Mouse (Mus musculus) megakaryocyte, embryonic 14.5 days (primary cell): Measurements from ENCODE around the gene Gprasp1. TPM values are rescaled to one million over a fixed set of nuclear protein-coding genes. Genes with fewer than 3 reads are reported as not detected.
"Not testable (repeated sequence)": the region's sequence is repeated elsewhere in the genome, so short reads cannot be mapped to it uniquely, and the experiment has no call there.

Source experiments
- H3K27me3 ChIP-seq: replicated peaks from 2 replicates; pipeline ENCODE3; 2012; ENCODE audit warnings: inconsistent platforms
- H3K36me3 ChIP-seq: replicated peaks from 2 replicates; pipeline ENCODE3; 2012; ENCODE audit warnings: low read length, inconsistent platforms, mixed read lengths
- H3K4me1 ChIP-seq: 2 replicates; pipeline ENCODE4 v1.6.1; 2012; ENCODE audit warnings: inconsistent platforms
- H3K4me3 ChIP-seq: replicated peaks from 2 replicates; pipeline ENCODE3; 2012; ENCODE audit warnings: moderate library complexity, mild to moderate bottlenecking, inconsistent platforms
- H3K9me3 ChIP-seq: 2 replicates; pipeline ENCODE4 v1.6.1; 2012; ENCODE audit warnings: inconsistent platforms
- FLI1 ChIP-seq: IDR thresholded peaks from 2 replicates; pipeline ENCODE4 v1.6.1; 2012; ENCODE audit warnings: low read length, inconsistent platforms, mixed read lengths
- GATA1 ChIP-seq: IDR thresholded peaks from 3 replicates; pipeline ENCODE4 v1.6.1; 2012; ENCODE audit warnings: mixed read lengths, low read length, inconsistent platforms, borderline replicate concordance
- polyA plus RNA-seq: library from polyadenylated mRNA; stranded (reverse); fragments of >175 nt; gene quantifications from 2 replicates; pipeline ENCODE4 v1.2.3, GENCODE M21; 2012; ENCODE audit warnings: low replicate concordance; ENCODE audit not compliant: insufficient read depth

The Gprasp1 gene
- polyA plus RNA-seq = 2.6 and 3.0 TPM in 2 replicates

DNA sequence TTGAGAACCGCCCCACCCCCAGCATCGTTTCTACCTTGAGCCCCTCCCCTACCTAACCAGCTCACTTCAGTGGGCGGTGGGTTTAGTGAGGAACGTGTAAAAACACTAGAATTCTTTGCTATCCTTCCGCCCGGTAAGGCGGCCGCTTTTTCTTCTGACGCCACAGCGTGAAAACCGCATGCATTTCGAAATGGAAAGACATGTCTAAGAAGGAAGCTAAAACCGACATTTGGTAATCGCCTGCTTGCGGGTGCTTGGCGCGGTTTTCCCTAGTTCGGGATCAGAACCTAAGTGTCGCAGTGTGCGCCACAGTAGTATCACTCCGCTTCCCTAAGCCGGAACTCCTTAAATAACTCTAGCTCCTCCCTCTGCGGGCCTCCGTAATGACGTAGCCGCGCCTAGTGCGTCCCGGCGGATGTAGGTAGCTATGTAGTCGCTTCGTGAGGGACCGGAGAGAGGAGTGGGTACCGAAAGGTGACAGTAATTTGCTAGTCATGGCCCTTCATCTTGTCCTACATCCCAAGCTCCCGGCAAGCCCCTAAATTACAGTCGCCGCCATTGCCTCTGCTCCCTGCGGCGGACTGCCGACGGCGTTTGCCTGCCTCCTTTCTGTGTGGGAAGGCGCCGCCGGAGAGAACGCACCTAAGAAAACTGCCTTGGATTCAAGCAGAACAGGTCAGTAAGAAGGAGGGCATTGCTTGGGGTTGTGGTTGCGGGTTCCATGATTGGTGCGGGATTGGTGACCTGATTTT is at the start of gene Gprasp1, which contains the start of gene Armcx5:
TSS of gene Gprasp1 (plus strand) at position 430 of the 752 bp plus-strand sequence.
TSS of gene Armcx5 (plus strand) at position 430 of the 752 bp plus-strand sequence.
- no peak for TF ChIP-seq FLI1
- no peak for TF ChIP-seq GATA1
- H3K4me3 ChIP-seq = peak within 1 kb of the TSS; percentile 93
- peaks cover 4% of the 10 kb centered on the region; the same call in 1 of the 2 replicates for H3K9me3 ChIP-seq
- H3K4me1 ChIP-seq = 0 out of 2 replicates have a peak, but pooled peaks cover 6% of the 10 kb centered on the region
- peaks cover 4% of the 10 kb centered on the region for H3K27me3 ChIP-seq
- H3K36me3 ChIP-seq = peaks cover 15% of the 10 kb centered on the region

DNA sequence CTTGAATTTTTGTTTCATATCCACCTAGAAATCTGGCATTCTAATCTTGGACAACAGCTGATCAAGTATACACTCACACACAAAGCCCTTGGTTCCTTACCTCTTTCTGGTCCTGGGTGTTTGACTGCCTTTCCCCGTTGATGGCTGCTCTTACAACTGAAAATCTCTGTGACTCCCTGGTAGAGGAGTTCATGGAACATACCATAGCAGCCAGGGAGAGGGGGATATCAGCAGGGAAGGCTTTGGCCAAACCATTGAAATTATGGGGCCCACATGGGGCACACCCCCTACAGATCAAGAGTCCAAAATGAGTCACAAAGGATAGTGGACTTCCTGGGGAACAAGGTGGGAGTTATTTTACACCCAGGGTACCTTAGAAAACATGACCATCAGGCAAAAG is 48.9 kb upstream of the Gprasp1 start, which contains the start of gene Tcp11x2:
TSS of gene Tcp11x2 (minus strand) at position 158 of the 400 bp plus-strand sequence.
- Histone ChIP-seq H3K27me3 (peaks cover 8% of the 10 kb centered on the region), H3K4me3 (no peak within 1 kb of the TSS), H3K4me1 (no peaks in the 10 kb centered on the region)

DNA sequence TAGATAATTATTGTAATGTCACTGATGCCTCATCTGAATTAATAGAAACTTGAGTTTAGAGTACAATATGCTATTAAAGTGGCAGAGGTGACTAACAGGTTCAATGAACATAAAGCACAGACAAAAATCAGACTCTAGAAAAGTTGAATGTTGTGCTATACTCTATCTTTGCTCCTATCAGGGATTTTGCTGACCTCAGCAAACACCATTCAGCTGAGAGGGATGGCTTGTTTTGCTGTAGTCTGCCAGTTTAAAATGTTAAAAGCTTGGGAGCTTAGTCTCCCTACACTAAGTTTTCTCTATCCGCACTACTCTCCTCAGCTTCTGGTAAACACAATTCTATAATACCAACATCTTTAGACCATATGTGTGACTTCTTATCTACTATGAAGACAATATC is 39.4 kb upstream of the Gprasp1 start:
- Histone ChIP-seq H3K36me3 (no peaks in the 10 kb centered on the region), H3K4me1 (no peaks in the 10 kb centered on the region), H3K27me3 (peaks cover 2% of the 10 kb centered on the region), H3K9me3 (no peaks in the 10 kb centered on the region), H3K4me3 (no peak overlapping the region)
- TF ChIP-seq FLI1 = no peak
- TF ChIP-seq GATA1 = no peak

More for the DNA sequence above, 48.9 kb upstream of the Gprasp1 start, which contains the start of gene Tcp11x2:
- TF ChIP-seq FLI1 (no peak), GATA1 (no peak)
- Histone ChIP-seq H3K9me3 (no peaks in the 10 kb centered on the region), H3K36me3 (no peaks in the 10 kb centered on the region)

DNA sequence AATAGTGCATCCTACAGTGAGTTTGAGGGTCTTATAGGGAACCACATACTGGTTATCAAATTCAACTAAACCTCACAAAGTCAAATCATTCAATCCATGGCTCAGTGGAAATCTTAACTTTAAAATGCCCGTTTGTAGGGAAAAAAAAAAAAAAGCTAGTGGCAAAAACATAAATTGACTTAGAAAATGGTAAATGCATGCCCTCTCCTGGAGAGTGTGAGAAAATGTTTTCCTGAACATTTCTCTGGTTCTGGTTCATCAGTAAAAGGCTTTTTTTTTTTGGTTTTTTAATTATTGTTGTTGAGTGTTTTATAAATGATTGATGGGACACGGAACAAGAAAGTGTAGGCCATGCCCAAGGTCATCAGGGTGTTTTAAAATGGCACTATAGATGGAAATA is 38.2 kb upstream of the Gprasp1 start:
- no peaks in the 10 kb centered on the region for H3K36me3 ChIP-seq
- peaks cover 2% of the 10 kb centered on the region for H3K27me3 ChIP-seq
- no peaks in the 10 kb centered on the region for H3K4me1 ChIP-seq
- TF ChIP-seq FLI1 (no peak), GATA1 (no peak)
- H3K9me3 ChIP-seq = no peaks in the 10 kb centered on the region
- no peak overlapping the region for H3K4me3 ChIP-seq

DNA sequence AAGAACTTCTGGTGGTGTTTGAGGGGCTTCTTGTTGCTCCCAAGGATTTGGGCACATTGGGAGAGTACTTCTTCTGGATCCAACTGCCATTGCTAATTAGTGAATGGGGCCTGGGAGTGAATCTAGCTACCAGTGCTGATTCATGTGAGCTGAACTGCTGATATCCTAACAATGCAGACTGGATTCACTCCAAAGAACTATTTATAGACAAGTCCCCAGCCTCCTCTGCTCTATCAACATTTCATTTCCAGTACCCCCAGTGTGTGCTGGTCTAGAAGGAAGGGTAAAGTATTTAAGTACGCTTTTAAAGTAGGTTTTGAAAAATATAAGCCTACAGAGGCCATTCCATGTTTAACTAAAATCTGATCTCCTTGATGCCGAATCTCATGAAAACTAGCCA is 29.7 kb upstream of the Gprasp1 start:
- TF ChIP-seq GATA1 = no peak
- Histone ChIP-seq H3K27me3 (peaks cover 7% of the 10 kb centered on the region), H3K4me3 (no peak overlapping the region), H3K36me3 (no peaks in the 10 kb centered on the region), H3K4me1 (no peaks in the 10 kb centered on the region), H3K9me3 (no peaks in the 10 kb centered on the region)

DNA sequence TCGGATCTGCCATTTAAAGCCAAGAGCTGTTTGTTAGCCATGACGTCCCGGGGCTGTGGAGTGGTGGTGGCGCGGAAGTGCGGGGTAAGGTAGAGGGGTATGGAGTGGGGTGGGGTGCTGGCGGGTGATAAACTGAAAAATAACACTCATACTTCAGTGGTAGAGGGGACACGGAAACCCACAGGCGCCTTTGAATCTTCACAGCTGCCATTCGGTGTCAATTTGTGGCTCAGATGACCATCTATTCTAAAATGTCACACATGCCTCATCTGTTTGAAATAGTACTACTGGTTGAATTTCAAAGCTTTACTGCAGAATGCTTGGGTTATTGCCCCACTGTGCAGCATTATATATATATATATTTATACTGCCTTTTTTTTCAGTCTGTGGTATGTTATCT is 17.4 kb upstream of the Gprasp1 start, which contains the start of gene Tmsb15a:
TSS of gene Tmsb15a (minus strand) at position 101 of the 400 bp plus-strand sequence.
- Histone ChIP-seq H3K4me3 (no peak within 1 kb of the TSS), H3K36me3 (no peaks in the 10 kb centered on the region), H3K9me3 (no peaks in the 10 kb centered on the region), H3K4me1 (no peaks in the 10 kb centered on the region), H3K27me3 (peaks cover 13% of the 10 kb centered on the region)
- TF ChIP-seq FLI1 = no peak
- no peak for TF ChIP-seq GATA1

DNA sequence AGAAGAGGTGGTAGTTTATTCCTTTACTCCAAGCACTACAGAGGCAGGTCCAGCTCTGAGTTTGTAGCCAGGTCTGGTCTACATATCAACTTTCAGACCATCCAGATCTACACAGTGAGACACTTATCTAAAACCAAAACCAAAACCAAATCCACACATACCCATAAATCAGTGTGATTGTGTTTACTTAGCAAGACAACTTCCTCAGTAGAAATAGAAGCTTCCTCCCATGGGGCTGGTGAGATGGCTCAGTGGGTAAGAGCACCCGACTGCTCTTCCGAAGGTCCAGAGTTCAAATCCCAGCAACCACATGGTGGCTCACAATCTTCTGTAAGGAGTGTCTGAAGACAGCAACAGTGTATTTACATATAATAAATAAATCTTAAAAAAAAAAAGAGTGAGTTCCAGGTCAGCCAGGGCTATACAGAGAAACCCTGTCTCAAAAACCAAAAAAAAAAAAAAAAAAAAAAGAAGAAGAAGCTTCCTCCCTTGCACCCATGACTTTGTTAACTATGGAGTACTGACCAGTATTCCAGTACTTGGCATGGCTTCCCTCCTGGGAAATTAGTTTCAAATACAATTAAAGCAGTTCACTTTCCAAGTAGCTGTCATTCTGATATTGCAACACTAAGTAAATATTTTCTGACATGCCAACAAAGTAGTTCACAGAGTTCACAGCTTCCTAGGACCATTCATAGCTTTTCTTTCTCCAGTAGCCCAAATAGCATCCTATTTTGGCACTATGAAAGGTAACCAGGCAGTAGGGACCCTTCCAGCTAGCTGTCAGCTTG is 3.6 kb upstream of the Gprasp1 start:
- Histone ChIP-seq H3K9me3 (peaks cover 4% of the 10 kb centered on the region; the same call in 1 of the 2 replicates), H3K4me3 (no peak overlapping the region), H3K4me1 (0 out of 2 replicates have a peak, but pooled peaks cover 6% of the 10 kb centered on the region), H3K27me3 (peaks cover 11% of the 10 kb centered on the region), H3K36me3 (no peaks in the 10 kb centered on the region)
- no peak for TF ChIP-seq GATA1
- no peak for TF ChIP-seq FLI1

DNA sequence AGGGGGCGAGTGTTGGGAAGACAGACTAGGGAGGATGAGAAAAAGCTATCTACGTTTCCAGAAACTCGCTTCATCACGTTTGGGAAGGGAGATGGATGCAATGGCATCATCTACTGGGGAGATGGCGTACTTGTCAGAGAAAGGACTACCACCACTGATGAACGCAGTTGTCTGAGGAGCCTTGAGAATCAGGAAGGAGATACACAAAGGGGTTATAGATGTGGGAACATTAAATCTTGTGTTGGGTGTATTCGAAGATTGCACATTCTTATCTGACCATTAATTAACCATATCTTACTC is 473 bp downstream of the Gprasp1 start:
- H3K27me3 ChIP-seq = peaks cover 4% of the 10 kb centered on the region
- H3K9me3 ChIP-seq = peaks cover 4% of the 10 kb centered on the region; the same call in 1 of the 2 replicates
- peaks cover 19% of the 10 kb centered on the region for H3K36me3 ChIP-seq
- no peak for TF ChIP-seq FLI1
- no peak for TF ChIP-seq GATA1
- 0 out of 2 replicates have a peak, but pooled peaks cover 6% of the 10 kb centered on the region for H3K4me1 ChIP-seq
- peak overlapping the region; percentile 93 for H3K4me3 ChIP-seq

DNA sequence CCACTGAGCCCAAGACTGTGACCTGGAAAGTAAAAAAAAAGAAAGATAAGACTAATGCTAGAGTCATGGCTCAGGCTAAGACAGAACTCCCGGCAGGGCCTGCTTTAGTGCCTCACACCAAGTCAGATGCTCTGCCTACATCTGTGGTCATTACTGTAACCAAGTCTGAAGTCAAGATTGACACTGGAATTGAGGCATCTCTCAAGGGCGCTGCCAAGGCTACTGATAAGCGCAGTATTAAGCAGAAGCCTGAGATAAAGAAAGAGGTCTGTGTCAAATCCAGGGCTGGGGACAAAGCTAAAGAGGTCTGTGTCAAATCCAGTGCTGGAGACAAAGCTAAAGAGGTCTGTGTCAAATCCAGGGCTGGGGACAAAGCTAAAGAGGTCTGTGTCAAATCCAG is 2.8 kb downstream of the Gprasp1 start:
- not testable (repeated sequence) for H3K4me3 ChIP-seq, H3K27me3 ChIP-seq, H3K4me1 ChIP-seq, H3K9me3 ChIP-seq
- H3K36me3 ChIP-seq = peaks cover 29% of the 10 kb centered on the region

DNA sequence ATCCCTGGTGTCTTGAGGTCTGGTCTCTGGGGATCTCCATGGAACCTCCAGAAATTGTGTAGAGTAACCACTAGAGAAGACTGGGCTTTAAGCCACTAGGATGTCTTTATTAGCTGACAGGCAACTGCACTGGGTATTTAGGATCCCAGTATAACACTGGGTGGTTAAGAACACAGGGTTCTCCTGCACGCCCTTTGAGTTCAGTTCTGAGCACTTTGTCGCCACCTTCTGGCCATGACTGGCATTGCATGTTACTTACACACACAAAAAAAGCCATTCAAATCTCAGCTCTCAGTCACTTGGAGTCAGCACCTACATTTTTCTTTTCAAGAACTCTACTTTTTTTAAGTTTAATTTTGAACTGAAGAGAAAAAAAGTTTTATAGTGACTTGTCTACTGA is 10.3 kb downstream of the Gprasp1 start:
- no peak for TF ChIP-seq FLI1
- TF ChIP-seq GATA1 = no peak
- H3K4me3 ChIP-seq = no peak overlapping the region

More for the DNA sequence above, 10.3 kb downstream of the Gprasp1 start:
- Histone ChIP-seq H3K4me1 (no peaks in the 10 kb centered on the region), H3K36me3 (peaks cover 43% of the 10 kb centered on the region), H3K27me3 (no peaks in the 10 kb centered on the region), H3K9me3 (no peaks in the 10 kb centered on the region)
